ENCODE assay signal across 29 mouse cellular contexts in genomic region chr2:145333466-145333865, GRCm38 (mm10).
"Had no signal": no experiment of that assay in that cellular context is flagged by ENCODE, and none has a peak within 500 bp of the region (broad histone marks: within the 10 kb centered on the region; RNA-seq: fewer than 3 reads in every experiment).

No protein-coding gene starts in this region.

- DNase-seq: left cerebral cortex, postnatal 4 days; liver; liver, embryonic 13.5 days; liver, postnatal 0 days; lung, adult 18-20 months; lung, adult 2 months; lung, embryonic 14.5 days; lung, postnatal 10 days; lung, postnatal 14 days; lung, postnatal 36 days; midbrain, embryonic 14.5 days had no signal

- H3K9me3 ChIP-seq: limb, embryonic 10.5 days; limb, embryonic 12.5 days; limb, embryonic 13.5 days; limb, embryonic 15.5 days; liver, embryonic 12.5 days; liver, embryonic 13.5 days; liver, embryonic 15.5 days; lung, embryonic 15.5 days; megakaryocyte, embryonic 14.5 days; midbrain, embryonic 10.5 days; midbrain, embryonic 12.5 days; midbrain, embryonic 13.5 days; midbrain, embryonic 15.5 days; neural tube, embryonic 12.5 days had no signal

- H3K27ac ChIP-seq: limb, embryonic 10.5 days; limb, embryonic 12.5 days; limb, embryonic 13.5 days; limb, embryonic 15.5 days; liver, embryonic 12.5 days; liver, embryonic 13.5 days; liver, embryonic 14.5 days; liver, embryonic 15.5 days; lung, embryonic 15.5 days; macrophage; midbrain, embryonic 10.5 days; midbrain, embryonic 12.5 days; midbrain, embryonic 13.5 days; midbrain, embryonic 15.5 days; neural tube, embryonic 12.5 days had no signal

- H3K36me3 ChIP-seq: limb, embryonic 10.5 days; limb, embryonic 12.5 days; limb, embryonic 13.5 days; limb, embryonic 15.5 days; liver, embryonic 12.5 days; liver, embryonic 13.5 days; liver, embryonic 15.5 days; lung, embryonic 15.5 days; midbrain, embryonic 10.5 days; midbrain, embryonic 12.5 days; midbrain, embryonic 13.5 days; midbrain, embryonic 15.5 days; neural tube, embryonic 12.5 days had no signal

- H3K9ac ChIP-seq: limb, embryonic 12.5 days; limb, embryonic 13.5 days; limb, embryonic 15.5 days; liver, embryonic 12.5 days; liver, embryonic 13.5 days; liver, embryonic 14.5 days; liver, embryonic 15.5 days; liver, postnatal 0 days; lung, embryonic 14.5 days; lung, embryonic 15.5 days; midbrain, embryonic 12.5 days; midbrain, embryonic 13.5 days; midbrain, embryonic 15.5 days; neural tube, embryonic 12.5 days had no signal

- H3K4me2 ChIP-seq: limb, embryonic 12.5 days; limb, embryonic 13.5 days; limb, embryonic 15.5 days; liver, embryonic 11.5 days; liver, embryonic 12.5 days; liver, embryonic 13.5 days; liver, embryonic 15.5 days; lung, embryonic 14.5 days; lung, embryonic 15.5 days; midbrain, embryonic 11.5 days; midbrain, embryonic 12.5 days; midbrain, embryonic 13.5 days; midbrain, embryonic 15.5 days; neural tube, embryonic 12.5 days had no signal

- H3K4me3 ChIP-seq: limb, embryonic 10.5 days; limb, embryonic 12.5 days; limb, embryonic 13.5 days; limb, embryonic 15.5 days; liver, embryonic 12.5 days; liver, embryonic 13.5 days; liver, embryonic 15.5 days; lung, embryonic 15.5 days; megakaryocyte, embryonic 14.5 days; midbrain, embryonic 10.5 days; midbrain, embryonic 12.5 days; midbrain, embryonic 13.5 days; midbrain, embryonic 15.5 days; myocyte; neural tube, embryonic 12.5 days had no signal

- H3K27me3 ChIP-seq: limb, embryonic 12.5 days; limb, embryonic 13.5 days; limb, embryonic 15.5 days; liver, embryonic 12.5 days; liver, embryonic 13.5 days; liver, embryonic 15.5 days; lung, embryonic 15.5 days; megakaryocyte, embryonic 14.5 days; midbrain, embryonic 12.5 days; midbrain, embryonic 13.5 days; midbrain, embryonic 15.5 days; neural tube, embryonic 12.5 days had no signal

- H3K4me1 ChIP-seq: limb, embryonic 10.5 days; limb, embryonic 12.5 days; limb, embryonic 13.5 days; limb, embryonic 15.5 days; liver, embryonic 12.5 days; liver, embryonic 13.5 days; liver, embryonic 15.5 days; lung, embryonic 15.5 days; midbrain, embryonic 10.5 days; midbrain, embryonic 12.5 days; midbrain, embryonic 13.5 days; midbrain, embryonic 15.5 days; neural tube, embryonic 12.5 days had no signal
